Comparison of ENCODE assay signal across 28 mouse cellular contexts in genomic region chr19:49675931-49676330, GRCm38 (mm10).
"Had no signal": no experiment of that assay in that cellular context is flagged by ENCODE, and none has a peak within 500 bp of the region (broad histone marks: within the 10 kb centered on the region; RNA-seq: fewer than 3 reads in every experiment).

No protein-coding gene starts in this region.

- H3K4me2 ChIP-seq: heart, embryonic 12.5 days; hindbrain, embryonic 12.5 days; hindbrain, embryonic 14.5 days; intestine, embryonic 15.5 days; kidney, embryonic 15.5 days; limb, embryonic 12.5 days; liver, embryonic 11.5 days; liver, embryonic 13.5 days had no signal

- H3K4me1 ChIP-seq: heart, embryonic 10.5 days; heart, embryonic 12.5 days; hindbrain, embryonic 10.5 days; hindbrain, embryonic 12.5 days; intestine, embryonic 15.5 days; kidney, embryonic 15.5 days; limb, embryonic 10.5 days; liver, embryonic 13.5 days had no signal

- H3K4me3 ChIP-seq: gastrocnemius, adult 2 months; heart, embryonic 10.5 days; heart, embryonic 12.5 days; hindbrain, embryonic 10.5 days; hindbrain, embryonic 12.5 days; intestine, embryonic 15.5 days; kidney, embryonic 15.5 days; limb, embryonic 10.5 days; limb, embryonic 12.5 days; liver, embryonic 13.5 days had no signal

- ATAC-seq: hindbrain, embryonic 16.5 days; inflammation-experienced regulatory T-cells, adult 6 months; intestine, embryonic 15.5 days had no signal

- DNase-seq: gastrocnemius, adult 2 months; gastrocnemius, postnatal 10 days; gastrocnemius, postnatal 25 days; heart, adult 18-20 months; heart, postnatal 10 days; heart, postnatal 4 days; kidney, adult 11 months; kidney, adult 2 months; kidney, adult 9 months; kidney, postnatal 14 days; kidney, postnatal 36 days; layer of hippocampus, adult 9-11 months; layer of hippocampus, postnatal 36 days; liver; liver, embryonic 13.5 days had no signal

- H3K36me3 ChIP-seq: heart, embryonic 10.5 days; heart, embryonic 12.5 days; hindbrain, embryonic 10.5 days; hindbrain, embryonic 12.5 days; intestine, embryonic 15.5 days; kidney, embryonic 15.5 days; limb, embryonic 10.5 days; limb, embryonic 12.5 days; liver, embryonic 13.5 days had no signal

- H3K27ac ChIP-seq: gastrocnemius, adult 2 months; heart, embryonic 10.5 days; hindbrain, embryonic 10.5 days; hindbrain, embryonic 12.5 days; hindbrain, embryonic 14.5 days; intestine, embryonic 15.5 days; kidney, embryonic 15.5 days; kidney, postnatal 0 days; limb, embryonic 10.5 days; limb, embryonic 12.5 days; liver, embryonic 13.5 days had no signal

- H3K9me3 ChIP-seq: heart, embryonic 10.5 days; hindbrain, embryonic 10.5 days; hindbrain, embryonic 12.5 days; intestine, embryonic 15.5 days; kidney, embryonic 15.5 days; limb, embryonic 10.5 days; limb, embryonic 12.5 days; liver, embryonic 13.5 days had no signal

- H3K9ac ChIP-seq: heart, embryonic 12.5 days; hindbrain, embryonic 12.5 days; hindbrain, embryonic 14.5 days; intestine, embryonic 15.5 days; kidney, embryonic 15.5 days; limb, embryonic 12.5 days; liver, embryonic 13.5 days had no signal

- H3K27me3 ChIP-seq: heart, embryonic 12.5 days; hindbrain, embryonic 12.5 days; intestine, embryonic 15.5 days; kidney, embryonic 15.5 days; limb, embryonic 12.5 days; liver, embryonic 13.5 days had no signal
